Mouse (Mus musculus) heart, adult 2 months (tissue): ENCODE data around the gene Cbx7. TPM values are rescaled to one million over a fixed set of nuclear protein-coding genes. Genes with fewer than 3 reads are reported as not detected.
A peak's percentile ranks its signal among the peaks of the same experiment; 100 is the strongest.

Source experiments
- DNase-seq, 2 experiments: peaks; one replicate each; pipeline ENCODE4 v3.0.0; 2021
- H3K27ac ChIP-seq: fragments of 200-600 bp; 2 replicates; pipeline ENCODE4 v1.8.1; 2022
- H3K27me3 ChIP-seq: fragments of 200-500 bp; 2 replicates; pipeline ENCODE4 v1.6.1; 2012; ENCODE audit warnings: mild to moderate bottlenecking, low read length, inconsistent platforms, mixed read lengths; ENCODE audit not compliant: control insufficient read depth, insufficient read depth
- H3K36me3 ChIP-seq: fragments of 200-500 bp; 2 replicates; pipeline ENCODE4 v1.6.1; 2012; ENCODE audit warnings: low read length, inconsistent platforms; ENCODE audit not compliant: control insufficient read depth, insufficient read depth
- H3K4me1 ChIP-seq: fragments of 200-500 bp; 2 replicates; pipeline ENCODE4 v1.6.1; 2011; ENCODE audit warnings: low read length; ENCODE audit not compliant: control insufficient read depth, insufficient read depth
- H3K4me3 ChIP-seq: fragments of 200-600 bp; 2 replicates; pipeline ENCODE4 v1.8.1; 2022
- H3K79me2 ChIP-seq: fragments of 200-500 bp; replicated peaks from 2 replicates; pipeline ENCODE4 v1.6.1; 2012; ENCODE audit warnings: mild to moderate bottlenecking, inconsistent platforms, low read length, moderate library complexity, mixed read lengths; ENCODE audit not compliant: control insufficient read depth, insufficient read depth
- H3K9ac ChIP-seq: fragments of 200-500 bp; 2 replicates; pipeline ENCODE4 v1.6.1; 2012; ENCODE audit warnings: low read depth, mild to moderate bottlenecking, control low read depth, inconsistent platforms, low read length, mixed read lengths
- CTCF ChIP-seq: fragments of 200-600 bp; IDR thresholded peaks from 2 replicates; pipeline ENCODE4 v1.8.1; 2022; ENCODE audit warnings: antibody characterized with exemption, mild to moderate bottlenecking, moderate library complexity
- EP300 ChIP-seq: fragments of 200-500 bp; IDR thresholded peaks from 2 replicates; pipeline ENCODE4 v1.6.1; 2011; ENCODE audit warnings: low read depth, low read length, control low read depth; ENCODE audit not compliant: insufficient read depth
- POLR2A ChIP-seq: fragments of 200-500 bp; IDR thresholded peaks from 2 replicates; pipeline ENCODE4 v1.6.1; 2011; ENCODE audit warnings: mild to moderate bottlenecking, low read depth, low read length, control low read depth; ENCODE audit not compliant: insufficient read depth
- WGBS: fragments of 180-500 bp; shearing (Covaris S2); methylation state at CpG from one replicate; pipeline ENCODE4 v1.1.7; 2018; 5-methylcytosine and 5-hydroxymethylcytosine counted together
- intact Hi-C: fragments of 180-260 bp; cut with DNase I; formaldehyde crosslinking; loops from one replicate; pipeline ENCODE4 v1.15.1; 2025
- polyA plus RNA-seq: library from polyadenylated mRNA; depleted of rRNA; stranded (reverse); fragments of >200 nt; gene quantifications from 2 replicates; pipeline ENCODE4 v1.2.3, GENCODE M21; 2012
- total RNA-seq, 2 experiments: library from RNA; stranded (reverse); gene quantifications; 2 replicates each; pipeline ENCODE4 v1.2.3; 2021

The Cbx7 gene
- total and polyA plus RNA-seq, 3 experiments: 18.9 to 21.7 (median 21.4) TPM

DNA sequence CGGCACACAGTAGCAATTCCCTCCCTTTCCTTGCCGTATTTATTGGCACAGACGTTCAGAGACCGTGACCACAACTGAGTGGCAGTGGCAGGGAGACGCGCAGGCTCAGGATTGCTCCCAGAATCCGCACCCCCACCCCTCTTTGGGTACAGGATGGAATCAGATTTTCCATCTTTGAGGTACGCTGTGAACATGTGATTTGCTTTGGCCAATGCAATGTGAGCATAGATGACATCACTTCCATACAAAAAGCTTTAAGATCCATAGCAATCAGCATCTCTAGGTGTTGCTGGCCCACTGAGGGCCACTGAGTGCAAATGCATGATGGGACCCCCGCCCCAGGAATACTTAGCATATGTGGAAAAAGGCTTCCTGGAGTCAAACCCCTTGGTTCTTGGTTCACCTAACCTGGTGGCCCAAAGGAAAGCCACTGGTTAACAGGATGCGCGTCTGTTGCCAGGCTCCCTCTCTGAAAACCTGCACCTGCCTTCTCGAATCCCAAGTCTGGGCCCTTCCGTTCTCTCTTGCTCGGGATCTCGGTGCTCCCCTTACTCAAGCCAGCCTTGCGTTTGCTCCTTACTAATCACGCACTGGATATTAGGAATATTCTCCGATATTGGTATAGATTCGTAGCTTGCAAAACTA is 88.2 kb downstream of the Cbx7 start:
- H3K36me3 ChIP-seq: no peaks in the 10 kb centered on the region
- H3K4me1 ChIP-seq: peaks cover 5% of the 10 kb centered on the region
- H3K27ac ChIP-seq: peak overlapping the region; percentile 70
- no peaks in the 10 kb centered on the region for H3K27me3 ChIP-seq
- no peaks in the 10 kb centered on the region for H3K79me2 ChIP-seq
- H3K9ac ChIP-seq: peak overlapping the region; percentile 48
- intact Hi-C loops: loop anchor here (1.0 to 5.0 kb wide), 2 partner anchors 50 to 130 kb away; no protein-coding TSS in a partner anchor
- H3K4me3 ChIP-seq: peak overlapping the region; percentile 59
- no peak for TF ChIP-seq EP300
- no peak for TF ChIP-seq CTCF
- TF ChIP-seq POLR2A: no peak
- 22% methylated on average over 19 of the region's 19 CpGs for WGBS
- DNase-seq: peak in 1 of 2 experiments; percentile 18

DNA sequence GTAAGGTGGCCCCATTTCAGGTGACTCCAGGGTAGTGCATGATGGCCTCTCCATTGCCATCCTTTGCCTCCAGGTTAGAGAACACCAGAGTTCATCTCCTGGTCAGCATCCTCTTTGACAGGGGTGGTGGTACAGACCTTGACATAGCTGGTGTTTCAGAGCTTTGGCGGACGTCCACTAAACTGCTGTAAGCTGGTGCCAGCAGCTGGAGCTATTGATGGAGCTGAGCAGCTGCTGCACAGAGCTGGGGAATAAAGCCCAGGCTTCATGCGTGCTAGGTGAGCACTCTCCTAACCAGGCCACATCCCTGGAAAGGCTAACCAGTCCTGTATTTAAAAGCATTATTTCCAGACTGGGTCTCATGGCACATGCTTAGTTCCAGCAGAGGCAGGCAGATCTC is 90.4 kb downstream of the Cbx7 start:
- no peak for DNase-seq
- intact Hi-C loops: loop anchor here (5.0 kb wide), 1 partner anchor 128 kb away; no protein-coding TSS in a partner anchor
- Histone ChIP-seq H3K27ac (no peak overlapping the region; the same call in 1 of the 2 replicates), H3K36me3 (no peaks in the 10 kb centered on the region), H3K9ac (no peak overlapping the region), H3K27me3 (no peaks in the 10 kb centered on the region), H3K79me2 (no peaks in the 10 kb centered on the region), H3K4me3 (no peak overlapping the region), H3K4me1 (peaks cover 5% of the 10 kb centered on the region)
- WGBS: 78% methylated on average over 3 of the region's 3 CpGs
- TF ChIP-seq CTCF (no peak), EP300 (no peak), POLR2A (no peak)

- Histone ChIP-seq H3K27ac (peak overlapping the region; percentile 81), H3K4me1 (peaks cover 5% of the 10 kb centered on the region), H3K27me3 (no peaks in the 10 kb centered on the region), H3K36me3 (no peaks in the 10 kb centered on the region), H3K4me3 (peak overlapping the region; percentile 36), H3K79me2 (no peaks in the 10 kb centered on the region), H3K9ac (no peak overlapping the region)
- peak; percentile 84 to 91 for DNase-seq
- WGBS: 3% methylated on average over 13 of the region's 13 CpGs
- TF ChIP-seq EP300: peak; percentile 82
- no peak for TF ChIP-seq CTCF
- peak; percentile 67; the same call in 1 of the 2 replicates for TF ChIP-seq POLR2A
- intact Hi-C loops: loop anchor here (1.0 kb wide), 1 partner anchor 45 kb away; the partner anchor contains the start of genes Cbx6 and Npcd
Measured at GRCm38 (mm10) chr15:79879319-79879718, 91.6 kb downstream of the Cbx7 start.

DNA sequence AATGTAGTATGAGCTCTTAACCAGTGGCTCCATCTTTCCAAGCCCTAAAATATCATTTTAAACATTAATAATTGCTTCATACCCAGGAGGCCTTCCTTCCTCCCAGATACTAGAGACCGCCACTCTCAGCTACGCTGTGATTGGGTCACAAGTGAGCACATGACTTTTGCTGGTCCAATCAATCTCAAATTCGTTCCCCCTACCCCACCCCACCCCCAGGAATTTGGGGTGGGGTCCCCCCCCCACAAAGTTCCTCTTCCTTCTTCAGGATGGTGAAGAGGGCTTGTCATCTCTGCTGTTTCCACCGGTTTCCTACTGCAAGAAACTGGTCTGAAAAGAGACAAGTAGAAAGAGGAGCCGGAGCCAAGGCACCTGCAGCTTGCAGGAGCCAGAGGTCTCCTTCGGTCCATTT is 92.2 kb downstream of the Cbx7 start:
- 36% methylated on average over 6 of the region's 6 CpGs for WGBS
- intact Hi-C loops: loop anchor here (1.0 kb wide), 1 partner anchor 44 kb away; the partner anchor contains the start of genes Cbx6 and Npcd
- Histone ChIP-seq H3K4me3 (peak overlapping the region; percentile 36), H3K27ac (peak overlapping the region; percentile 81), H3K4me1 (peaks cover 5% of the 10 kb centered on the region), H3K9ac (no peak overlapping the region), H3K36me3 (no peaks in the 10 kb centered on the region), H3K27me3 (no peaks in the 10 kb centered on the region), H3K79me2 (no peaks in the 10 kb centered on the region)
- TF ChIP-seq POLR2A (no peak), EP300 (no peak), CTCF (no peak)
- DNase-seq: peak in 1 of 2 experiments; percentile 40

DNA sequence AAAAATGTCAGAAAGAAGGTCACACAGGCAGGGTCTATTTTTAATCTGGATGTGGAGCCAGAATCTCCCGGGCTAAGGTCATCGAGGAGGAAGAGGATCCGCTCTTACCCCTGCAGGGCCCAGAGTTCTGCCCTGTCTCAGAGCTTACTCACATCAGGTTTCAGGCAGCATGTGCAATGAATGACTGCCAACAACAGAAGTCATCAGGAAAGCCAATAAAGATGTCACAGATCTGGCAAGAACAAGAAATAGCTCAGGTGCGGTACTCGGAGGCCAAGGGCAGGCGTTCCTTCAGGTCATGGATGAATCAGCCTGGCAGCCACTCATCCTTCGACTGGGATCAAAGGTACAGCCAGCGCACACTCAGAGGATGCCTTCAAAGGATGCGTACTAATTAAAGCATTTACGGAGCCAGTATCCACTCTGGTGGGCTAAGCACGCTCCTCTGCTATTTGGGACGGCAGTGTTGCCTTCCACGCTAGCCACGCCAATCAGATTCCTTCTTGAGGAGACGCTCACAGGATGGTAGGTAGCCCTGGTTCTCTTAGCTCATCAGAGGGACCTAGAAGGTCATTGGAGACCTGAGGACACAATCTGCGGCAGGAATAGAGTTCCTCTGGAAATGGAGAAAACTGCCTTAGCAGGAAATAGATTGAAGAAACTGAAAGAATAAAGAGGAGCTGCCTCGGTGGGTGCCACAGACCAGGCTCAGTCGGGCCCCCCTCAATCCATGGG is 95.5 kb downstream of the Cbx7 start:
- Histone ChIP-seq H3K36me3 (no peaks in the 10 kb centered on the region), H3K4me1 (peaks cover 3% of the 10 kb centered on the region), H3K27ac (peak overlapping the region; percentile 31; the same call in 1 of the 2 replicates), H3K79me2 (no peaks in the 10 kb centered on the region), H3K4me3 (no peak overlapping the region), H3K27me3 (no peaks in the 10 kb centered on the region), H3K9ac (no peak overlapping the region)
- intact Hi-C loops: no loop called here
- DNase-seq: no peak
- 73% methylated on average over 18 of the region's 18 CpGs for WGBS
- TF ChIP-seq EP300 (no peak), POLR2A (no peak), CTCF (no peak)
